Mouse (Mus musculus) heart, embryonic 10.5 days (tissue): ENCODE measurements around the gene Epas1. TPM values are rescaled to one million over a fixed set of nuclear protein-coding genes. Genes with fewer than 3 reads are reported as not detected.

ENCODE experiments used
- DNase-seq: peaks from one replicate; pipeline ENCODE4 v3.0.0-alpha.2; 2017; ENCODE audit warnings: low spot score
- H3K27ac ChIP-seq: fragments of 300-500 bp; sonication (generic); 2 replicates; pipeline ENCODE4 v1.5.1; 2016; ENCODE audit warnings: mild to moderate bottlenecking
- H3K27me3 ChIP-seq: fragments of 300-500 bp; sonication (generic); 2 replicates; pipeline ENCODE4 v1.6.1; 2016; ENCODE audit warnings: mild to moderate bottlenecking; ENCODE audit not compliant: poor library complexity, insufficient read depth, severe bottlenecking
- H3K36me3 ChIP-seq: fragments of 300-500 bp; sonication (generic); 2 replicates; pipeline ENCODE4 v1.6.1; 2016; ENCODE audit warnings: mild to moderate bottlenecking, moderate library complexity
- H3K4me1 ChIP-seq: fragments of 300-500 bp; sonication (generic); 2 replicates; pipeline ENCODE4 v1.6.1; 2016; ENCODE audit warnings: mild to moderate bottlenecking
- H3K4me3 ChIP-seq: fragments of 300-500 bp; sonication (generic); 2 replicates; pipeline ENCODE4 v1.5.1; 2016; ENCODE audit warnings: mild to moderate bottlenecking, moderate library complexity
- H3K9me3 ChIP-seq: fragments of 300-500 bp; sonication (generic); 2 replicates; pipeline ENCODE4 v1.6.1; 2016; ENCODE audit warnings: mild to moderate bottlenecking, moderate library complexity
- WGBS: fragments of 180-500 bp; shearing (Covaris S2); methylation state at CpG from one replicate; pipeline ENCODE4 v1.1.7; 2016; 5-methylcytosine and 5-hydroxymethylcytosine counted together
- polyA plus RNA-seq: library from polyadenylated mRNA; unstranded; fragments of >200 nt; fragmentation: Nextera tagmentation; extraction: Ambion mirVana; gene quantifications from 2 replicates; pipeline ENCODE4 v1.2.1, GENCODE M21; 2016

Epas1 gene
- polyA plus RNA-seq, 1 experiment from 2014 or later, result 5.8 TPM

DNA sequence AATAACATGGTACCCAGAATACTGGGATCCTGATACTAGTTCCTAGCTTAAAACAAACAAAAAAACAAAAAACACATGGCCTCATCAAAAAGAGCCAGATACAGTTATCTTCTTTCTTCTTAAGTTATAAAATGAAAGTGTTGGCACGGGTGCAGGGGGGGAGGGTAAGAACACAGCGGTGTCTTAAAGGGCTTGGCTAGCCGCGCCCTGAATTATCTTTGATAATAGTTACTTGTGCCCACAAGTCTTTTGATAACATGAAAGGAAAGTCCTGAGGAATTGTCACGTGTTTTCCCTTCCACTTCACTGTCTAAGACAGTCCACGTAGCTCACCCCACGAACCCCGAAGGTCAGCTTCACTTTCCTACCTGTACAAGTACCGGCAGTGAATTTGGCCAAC is 123.4 kb downstream of the Epas1 start:
- no peaks in the 10 kb centered on the region for H3K9me3 ChIP-seq
- H3K36me3 ChIP-seq, result no peaks in the 10 kb centered on the region
- no peaks in the 10 kb centered on the region for H3K27me3 ChIP-seq
- no peaks in the 10 kb centered on the region for H3K4me1 ChIP-seq
- H3K4me3 ChIP-seq, result no peak overlapping the region
- no peak for DNase-seq
- H3K27ac ChIP-seq, result no peak overlapping the region
- WGBS, result 77% methylated on average over 9 of the region's 9 CpGs

DNA sequence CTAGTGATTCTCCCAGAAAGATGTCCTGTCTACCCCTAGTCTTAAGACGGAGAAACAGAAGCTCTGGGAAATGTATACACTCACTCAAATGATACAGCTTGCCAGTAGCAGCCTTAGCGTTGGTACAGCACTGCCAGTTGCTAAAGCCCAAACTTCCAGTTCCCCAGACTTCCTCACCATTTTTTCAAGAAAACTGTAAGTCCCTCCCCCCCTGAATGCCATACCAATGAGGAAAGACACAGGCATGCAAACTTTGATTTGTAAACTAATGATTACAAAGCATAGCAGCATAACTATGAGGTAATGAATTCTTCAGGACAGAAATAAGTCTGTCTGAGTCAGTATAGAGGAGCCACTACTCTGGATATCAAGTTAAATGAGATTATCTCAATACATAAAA is 124.2 kb downstream of the Epas1 start:
- Histone ChIP-seq H3K27me3 (no peaks in the 10 kb centered on the region), H3K27ac (no peak overlapping the region), H3K36me3 (no peaks in the 10 kb centered on the region), H3K9me3 (no peaks in the 10 kb centered on the region), H3K4me3 (no peak overlapping the region), H3K4me1 (no peaks in the 10 kb centered on the region)
- DNase-seq, result no peak
- 61% methylated on average over 2 of the region's 2 CpGs for WGBS

DNA sequence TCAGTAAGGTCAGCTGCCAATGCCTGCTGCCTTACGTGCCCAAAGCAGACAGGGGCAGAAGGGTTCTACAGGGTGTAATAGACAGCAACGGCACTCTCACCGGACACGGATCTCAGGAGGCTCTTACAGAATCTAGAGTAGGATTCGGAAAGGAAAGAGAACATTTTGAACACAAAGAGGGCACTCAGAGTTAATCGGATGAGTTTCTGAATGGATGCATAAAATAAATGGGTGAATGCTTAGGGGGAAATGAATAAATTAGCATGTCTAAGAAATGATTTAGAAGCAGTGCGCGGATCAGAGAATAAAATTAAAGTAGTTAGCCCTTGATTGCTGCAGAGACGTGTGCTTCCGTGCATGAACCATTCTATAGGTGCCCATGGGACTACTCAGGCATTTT is 126.6 kb downstream of the Epas1 start:
- H3K9me3 ChIP-seq, result no peaks in the 10 kb centered on the region
- H3K27me3 ChIP-seq, result no peaks in the 10 kb centered on the region
- WGBS, result 88% methylated on average over 10 of the region's 10 CpGs
- H3K4me1 ChIP-seq, result no peaks in the 10 kb centered on the region
- no peak overlapping the region for H3K4me3 ChIP-seq
- H3K36me3 ChIP-seq, result no peaks in the 10 kb centered on the region
- no peak overlapping the region for H3K27ac ChIP-seq
- no peak for DNase-seq

DNA sequence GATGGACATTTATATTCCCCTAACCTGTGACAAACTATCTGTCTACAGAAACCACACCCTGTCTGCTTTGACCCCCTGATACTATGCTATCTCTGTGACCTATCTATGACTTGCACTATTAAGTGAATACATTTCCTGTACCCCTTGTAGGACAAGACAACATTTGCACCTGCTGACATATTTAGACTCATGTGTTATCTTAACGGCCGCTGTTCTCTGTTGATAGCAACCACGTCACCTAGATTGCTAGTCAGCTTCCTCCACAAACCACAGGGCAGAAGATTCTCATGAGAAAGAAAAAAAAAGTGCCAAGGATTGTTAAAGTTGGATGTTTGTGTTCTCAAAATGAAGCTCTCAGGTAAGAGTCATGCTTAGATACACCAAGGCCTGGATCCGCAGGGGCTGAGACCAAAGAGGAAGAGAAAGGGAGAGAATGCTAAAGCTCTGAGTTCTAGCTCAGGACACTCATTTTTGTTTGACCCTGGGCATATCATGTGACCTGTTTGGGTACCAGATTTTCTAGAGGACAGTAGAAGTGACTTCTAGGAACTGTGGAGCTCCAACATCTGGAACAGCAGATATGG is 127.1 kb downstream of the Epas1 start:
- Histone ChIP-seq H3K36me3 (no peaks in the 10 kb centered on the region), H3K4me3 (no peak overlapping the region), H3K9me3 (no peaks in the 10 kb centered on the region), H3K4me1 (no peaks in the 10 kb centered on the region), H3K27ac (no peak overlapping the region), H3K27me3 (no peaks in the 10 kb centered on the region)
- WGBS, result 55% methylated on average over 4 of the region's 4 CpGs
- no peak for DNase-seq

Other genes starting within 250 kb of the Epas1 start
- 0.38 and 0.44 TPM in 2 replicates for gene Gm10309, start 248.5 kb upstream of the Epas1 start, polyA plus RNA-seq
- gene Tmem247, start 163.6 kb downstream of the Epas1 start, polyA plus RNA-seq, result not detected in 2 replicates
- gene Atp6v1e2, start 194.2 kb downstream of the Epas1 start, polyA plus RNA-seq, result not detected in 2 replicates
- 15.5 and 15.9 TPM in 2 replicates for gene Rhoq, start 209.4 kb downstream of the Epas1 start, polyA plus RNA-seq